Mouse (Mus musculus): Measurements from ENCODE around the gene Srsf10. TPM values are rescaled to one million over a fixed set of nuclear protein-coding genes. Genes with fewer than 3 reads are reported as not detected.

Gene Srsf10
- 10 to 100 TPM; 47.2 to 59.0 TPM for total RNA-seq (2021)
- long read RNA-seq, experiment 1, transcript Srsf10-204 (6 exons, 3,058 nt) = major isoform, 15 of 39 reads
- long read RNA-seq, experiment 1, transcript Srsf10-202 (6 exons, 3,055 nt) = minor isoform, 7 of 39 reads
- long read RNA-seq, experiment 1, transcript Srsf10-205 (6 exons, 3,754 nt) = minor isoform, 5 of 39 reads
- long read RNA-seq, experiment 1, partial matches to known transcripts = 1 of 39 reads
- long read RNA-seq, experiment 1, other reads (novel, unspliced or antisense) = 7 of 39 reads
- long read RNA-seq, experiment 2, transcript Srsf10-204 (6 exons, 3,058 nt) = major isoform, 8 of 24 reads
- long read RNA-seq, experiment 2, partial matches to known transcripts = 1 of 24 reads
- long read RNA-seq, experiment 2, other reads (novel, unspliced or antisense) = 7 of 24 reads

DNA sequence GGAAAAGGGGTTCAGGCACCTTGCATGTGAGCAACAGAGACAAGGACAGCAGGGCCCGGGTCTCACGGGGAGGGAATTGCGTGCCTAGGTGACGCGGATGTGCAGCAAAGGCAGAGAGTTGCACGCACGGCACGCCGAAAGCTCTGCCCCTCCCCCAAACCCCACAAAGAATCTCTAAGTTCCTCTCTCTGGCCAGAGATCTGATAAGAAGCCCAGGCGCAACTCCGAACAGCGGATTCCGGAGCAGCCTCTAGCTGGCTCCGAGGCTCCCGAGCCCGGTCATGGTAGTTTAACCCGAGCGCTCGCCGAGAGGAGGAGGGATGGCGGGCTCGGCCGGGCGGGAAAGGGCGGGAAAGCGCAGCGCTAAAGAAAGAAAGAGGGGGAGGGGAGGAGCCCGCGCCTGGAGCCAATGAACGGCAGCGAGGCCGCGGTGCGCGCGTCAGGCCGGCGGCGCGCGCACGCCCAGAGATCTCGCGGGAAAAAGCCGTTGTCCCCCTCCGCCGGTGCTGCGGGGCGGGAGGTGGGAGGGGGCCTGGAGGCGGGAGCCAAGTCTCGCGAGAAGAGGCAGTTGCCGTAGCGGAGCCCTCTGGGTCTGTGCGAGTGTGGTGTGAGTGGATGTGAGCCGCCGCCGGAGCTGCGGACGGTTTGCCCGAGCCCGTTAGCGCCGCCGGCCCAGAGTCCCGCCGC is at the start of gene Srsf10:
Srsf10 (plus strand) TSS at position 212 of the 687 bp plus-strand sequence.
- peak; percentile 96 for DNase-seq

DNA sequence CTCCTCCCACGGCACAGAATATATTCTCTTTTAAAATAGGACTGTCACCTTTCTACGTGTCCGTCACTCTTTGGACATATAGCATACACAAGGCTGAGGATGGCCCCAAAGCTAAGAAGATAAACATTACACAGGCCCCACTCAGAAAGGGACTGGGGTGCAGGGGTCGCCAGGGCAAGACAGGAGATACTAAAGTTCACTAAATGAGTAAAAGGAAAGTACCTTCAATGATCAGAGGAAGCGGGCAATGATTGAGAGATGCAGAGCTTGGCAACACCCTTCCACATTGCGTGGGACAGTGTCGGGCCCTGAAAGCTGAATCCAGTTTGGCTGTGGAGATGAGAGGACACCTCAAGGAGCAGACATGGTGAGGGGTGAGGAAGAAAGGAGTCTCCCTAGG is 40.7 kb upstream of the Srsf10 start:
- DNase-seq = no peak

DNA sequence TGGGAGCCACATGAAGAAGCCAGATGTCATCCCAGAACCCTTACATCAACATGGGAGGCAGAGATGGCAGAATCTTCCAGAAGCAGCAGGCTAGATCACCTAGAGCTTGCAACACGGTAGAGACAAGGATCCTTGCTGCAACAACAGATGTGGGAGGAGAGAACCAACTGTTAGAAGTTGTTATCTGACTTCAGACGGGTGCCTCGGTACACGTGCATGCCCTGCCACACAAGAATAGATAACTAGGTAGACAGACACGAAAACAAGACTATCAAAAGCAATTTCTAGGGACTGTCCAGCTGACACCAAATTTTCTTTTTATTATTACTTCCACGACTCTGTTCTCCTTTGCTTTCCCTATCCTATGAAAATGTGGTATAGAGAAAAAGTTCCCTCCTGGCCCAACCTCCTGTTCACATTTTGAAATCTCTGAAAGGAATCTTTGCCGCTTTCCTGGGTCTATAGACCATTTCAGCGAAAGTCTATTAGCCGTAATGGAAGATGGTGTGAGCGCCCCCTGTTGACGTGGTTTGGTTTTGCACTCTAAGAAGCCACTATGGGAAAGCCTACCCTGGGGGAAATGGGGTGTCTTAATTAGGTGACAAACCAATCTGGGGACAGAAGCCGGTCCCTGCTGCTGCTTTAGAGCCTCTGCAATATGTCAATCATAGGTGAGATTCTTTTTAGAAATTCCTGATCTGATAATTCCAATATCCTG is 38.5 kb upstream of the Srsf10 start:
- peak; percentile 43 for DNase-seq

GRCm38 (mm10) chr4:135818366-135818765 is 37.2 kb upstream of the Srsf10 start:
- DNase-seq = no peak

DNA sequence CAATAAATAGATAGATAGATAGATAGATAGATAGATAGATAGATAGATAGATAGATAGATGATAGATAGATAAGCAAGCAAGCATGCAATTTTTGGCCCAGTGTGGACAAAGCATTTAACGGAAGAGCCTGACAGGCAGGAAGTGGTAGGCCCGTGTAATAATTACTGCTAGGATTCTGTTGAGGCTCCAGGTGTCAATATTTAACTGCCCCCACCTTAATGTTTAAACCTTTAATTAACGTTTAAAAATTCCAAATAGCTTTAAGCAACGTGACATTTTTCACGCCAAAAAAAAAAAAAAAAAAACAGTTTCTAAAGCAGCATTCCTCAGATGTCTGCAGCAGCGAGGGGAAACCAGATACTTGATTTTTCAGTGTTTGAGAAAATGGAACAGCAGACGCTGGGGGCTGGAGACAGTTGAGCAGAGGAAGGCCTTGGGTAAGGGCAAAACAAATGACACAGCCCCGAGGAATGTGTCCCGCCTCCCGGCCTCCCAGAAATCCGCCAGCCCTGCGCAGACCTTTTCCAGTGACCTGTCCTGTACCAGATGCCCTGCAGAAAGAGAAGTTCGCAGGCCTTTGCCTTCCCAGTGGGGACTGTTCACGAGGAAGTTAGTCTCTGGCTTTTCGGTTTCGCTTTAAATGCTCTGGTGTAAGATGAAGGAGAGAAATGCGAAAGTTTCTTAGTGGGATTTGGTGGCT is 35.6 kb upstream of the Srsf10 start:
- peak; percentile 44 for DNase-seq

DNA sequence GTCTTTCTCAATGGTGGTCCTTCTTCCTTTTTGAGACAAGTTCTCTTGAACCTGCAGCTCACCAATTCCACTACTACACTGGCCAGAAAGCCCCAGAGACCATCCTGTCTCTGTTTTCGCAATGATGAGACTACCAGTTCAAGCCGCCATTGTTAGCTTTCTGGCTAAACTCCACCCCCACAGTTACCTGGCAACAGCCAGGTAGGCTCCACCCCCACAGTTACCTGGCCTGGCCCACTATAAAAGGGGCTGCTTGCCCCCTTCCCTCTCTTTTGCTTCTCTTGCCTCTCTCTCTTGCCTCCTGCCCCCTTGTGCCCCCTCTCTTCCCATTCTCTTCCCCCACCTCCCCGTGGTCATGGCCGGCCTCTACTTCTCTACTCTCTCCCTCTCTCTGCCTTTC is 33.8 kb upstream of the Srsf10 start:
- no peak for DNase-seq

DNA sequence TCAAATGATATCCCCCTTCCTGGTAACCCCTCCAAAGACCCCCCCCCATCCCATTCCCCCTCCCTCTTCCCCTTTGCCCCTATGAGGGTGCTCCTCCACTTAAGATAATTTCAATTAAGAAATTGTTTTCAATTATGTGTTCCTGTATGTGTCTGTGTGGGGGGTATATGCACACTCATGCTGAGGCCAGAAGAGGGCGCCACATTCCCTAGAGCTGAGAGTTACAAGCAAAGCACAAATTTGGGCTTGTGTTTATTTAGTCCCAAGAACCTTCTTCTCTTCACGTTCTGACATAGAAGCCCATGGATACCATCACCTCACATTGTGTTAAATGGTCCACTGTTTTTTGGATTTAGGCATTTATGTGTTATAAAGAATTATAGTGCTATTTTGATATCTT is 32.2 kb upstream of the Srsf10 start:
- peak; percentile 56 for DNase-seq

GRCm38 (mm10) chr4:135824254-135824653 is 31.3 kb upstream of the Srsf10 start:
- no peak for DNase-seq

DNA sequence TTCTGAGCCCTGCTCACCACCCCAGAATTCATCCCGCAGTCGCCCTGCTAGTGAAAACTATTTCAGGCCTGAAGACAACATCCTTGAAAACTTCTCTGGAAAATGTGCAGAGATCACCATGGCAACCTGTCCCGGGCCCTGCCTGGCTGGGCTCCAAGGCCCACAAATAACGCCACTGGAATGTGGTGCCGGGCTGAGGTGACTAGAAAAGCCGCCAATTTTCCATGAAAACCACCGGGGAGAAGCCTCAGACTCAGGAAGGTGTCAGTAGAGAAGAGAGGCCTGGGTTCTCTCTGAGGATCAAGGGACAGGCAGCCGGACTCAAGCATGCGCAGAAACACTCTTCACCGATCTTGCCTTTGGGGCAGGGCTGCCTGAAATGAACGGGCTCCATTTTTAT is 27.1 kb upstream of the Srsf10 start:
- DNase-seq = peak; percentile 74

GRCm38 (mm10) chr4:135832070-135832469 is 23.5 kb upstream of the Srsf10 start:
- DNase-seq = no peak

GRCm38 (mm10) chr4:135833301-135834123 is 22.0 kb upstream of the Srsf10 start:
- DNase-seq = no peak

DNA sequence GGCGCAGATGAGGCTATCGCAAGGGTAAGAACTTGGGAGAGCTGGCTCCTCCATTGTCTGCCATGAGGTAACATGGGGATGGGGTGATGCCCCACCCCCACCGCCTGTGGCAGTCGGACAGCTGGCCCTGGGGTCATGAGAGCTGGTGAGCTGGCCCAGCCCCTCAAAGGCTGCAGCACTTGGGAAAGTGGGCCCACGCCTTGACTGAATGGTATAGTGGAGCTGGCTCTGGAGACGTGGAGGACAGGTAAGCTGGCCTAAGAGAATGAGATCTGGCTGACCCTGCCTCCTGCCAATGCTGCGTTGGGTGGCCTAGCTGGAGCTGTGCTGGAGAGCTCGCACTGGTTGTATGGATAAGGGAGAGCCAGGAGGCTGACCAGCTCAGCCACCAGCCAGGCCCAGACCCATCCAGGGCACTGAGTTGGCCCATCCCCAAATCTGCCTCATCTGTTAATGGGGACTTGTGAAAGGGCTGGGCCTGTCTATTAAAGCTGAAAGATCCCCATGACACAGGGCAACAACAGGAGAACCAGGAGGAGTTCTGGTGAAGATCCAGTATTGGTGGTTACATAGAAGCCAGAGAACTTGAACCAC is 21.3 kb upstream of the Srsf10 start:
- no peak for DNase-seq

GRCm38 (mm10) chr4:135838925-135839292 is 16.6 kb upstream of the Srsf10 start:
- DNase-seq = no peak

DNA sequence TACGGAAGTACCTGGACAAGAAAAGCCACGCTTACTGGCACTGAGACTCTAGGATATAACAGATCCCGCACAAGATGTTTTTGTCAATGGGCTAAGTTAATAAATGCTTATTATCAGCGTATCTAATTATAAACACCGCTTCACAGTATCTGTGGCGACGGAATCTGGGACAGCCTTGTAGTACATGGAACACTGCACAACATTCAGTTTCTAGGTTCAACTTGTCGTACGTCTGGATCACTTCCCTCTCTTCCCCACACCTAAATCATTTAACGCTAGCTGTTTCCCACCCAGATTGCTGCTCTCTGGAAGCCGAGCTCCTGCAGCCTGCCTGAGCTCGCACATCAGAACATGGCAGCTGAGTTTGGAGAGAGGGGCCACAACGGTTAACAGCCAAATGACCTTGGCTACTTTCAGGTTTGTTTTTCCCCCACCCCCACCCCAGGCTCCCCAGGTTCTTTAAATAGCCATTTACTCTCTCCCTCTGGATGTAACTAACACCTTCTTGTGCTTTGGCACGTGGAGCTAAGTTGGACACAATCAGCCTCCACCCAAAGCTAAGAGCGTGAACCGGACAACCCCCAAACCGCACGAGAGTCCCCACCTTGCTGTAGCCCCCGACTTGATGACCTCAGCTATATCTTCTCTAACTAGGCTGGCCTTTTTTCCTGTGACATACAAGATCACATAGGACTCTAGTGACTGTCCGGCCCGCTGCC is 16.1 kb upstream of the Srsf10 start:
- DNase-seq = no peak

GRCm38 (mm10) chr4:135844400-135844799 is 11.1 kb upstream of the Srsf10 start:
- DNase-seq = no peak

GRCm38 (mm10) chr4:135847581-135847980 is 8.0 kb upstream of the Srsf10 start:
- no peak for DNase-seq

DNA sequence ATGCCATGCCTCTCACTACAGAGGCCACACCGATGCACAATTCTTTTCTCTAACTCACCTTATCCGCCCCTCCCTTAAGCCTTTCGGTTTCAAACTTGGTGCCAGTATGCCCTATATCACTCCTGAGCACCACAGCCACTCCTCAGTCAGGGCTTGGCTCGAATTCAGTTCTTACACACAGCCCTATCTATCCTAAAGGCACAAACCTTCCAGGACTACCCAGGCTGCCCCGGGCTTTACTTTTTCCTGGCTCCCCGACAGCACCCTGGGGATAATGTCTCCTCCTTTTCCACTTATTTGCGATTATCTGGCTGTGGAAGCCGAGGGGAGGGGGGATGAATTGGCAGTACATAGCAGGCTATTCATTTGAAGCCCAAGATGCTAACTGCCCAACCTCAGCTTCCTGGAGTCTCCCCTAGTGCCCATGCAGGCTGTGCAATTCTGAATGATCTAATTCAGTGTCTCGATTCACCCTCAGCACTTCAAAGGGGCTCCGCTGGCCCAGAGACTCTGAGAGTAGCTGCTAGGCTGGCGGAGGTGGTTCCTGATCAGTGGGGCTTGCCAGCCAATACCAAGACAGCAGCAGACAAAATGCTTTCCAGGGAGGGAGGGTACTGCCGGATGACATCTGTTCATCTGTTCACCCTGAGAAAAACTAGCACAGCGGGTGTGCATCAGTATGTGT is 5.0 kb upstream of the Srsf10 start:
- DNase-seq = no peak

DNA sequence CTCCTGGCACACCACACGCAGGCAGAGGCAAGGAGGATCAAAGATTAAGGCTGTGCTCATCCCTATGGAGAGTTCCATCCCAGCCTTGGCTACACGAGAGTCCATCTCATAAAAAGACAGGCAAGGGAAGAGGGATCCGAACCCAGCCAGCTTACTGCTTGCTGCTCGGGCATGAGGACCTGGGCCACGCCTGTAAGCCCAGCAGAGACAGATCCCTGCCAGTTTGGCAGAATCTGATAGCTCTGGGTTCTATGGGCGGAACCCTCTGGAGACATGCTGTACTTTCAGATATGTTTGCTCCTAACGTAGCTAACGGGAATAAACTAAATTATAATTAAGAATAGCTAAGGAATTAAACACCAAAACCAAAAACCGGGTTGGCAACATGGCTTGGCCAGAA is 3.6 kb upstream of the Srsf10 start:
- DNase-seq = no peak

DNA sequence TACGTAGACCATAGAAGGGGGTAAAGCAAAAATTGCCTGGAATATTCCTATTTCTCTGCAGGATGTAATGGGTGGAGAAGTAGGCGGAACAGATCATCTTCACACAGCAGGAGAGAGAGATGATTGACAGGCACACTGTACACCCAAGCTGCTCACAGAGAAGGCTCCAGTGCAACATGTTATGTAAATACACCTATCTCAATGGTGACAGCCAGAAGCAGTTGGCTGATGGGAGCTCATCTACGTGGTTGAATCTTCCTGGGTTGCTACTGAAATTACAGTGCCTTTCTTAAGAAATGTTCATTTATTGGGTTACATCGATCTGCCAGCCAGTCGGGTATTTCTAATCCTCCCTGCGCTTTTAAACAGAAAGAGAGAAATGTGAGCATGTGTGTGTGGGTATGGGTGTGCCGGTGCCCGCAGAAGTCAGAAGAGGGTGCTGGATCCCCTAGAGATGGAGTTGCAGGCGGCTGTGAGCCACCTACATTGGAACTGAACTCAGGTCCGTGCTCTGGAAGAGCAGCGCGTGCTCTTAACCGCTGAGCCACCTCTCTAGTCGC is 1.5 kb upstream of the Srsf10 start:
- no peak for DNase-seq

DNA sequence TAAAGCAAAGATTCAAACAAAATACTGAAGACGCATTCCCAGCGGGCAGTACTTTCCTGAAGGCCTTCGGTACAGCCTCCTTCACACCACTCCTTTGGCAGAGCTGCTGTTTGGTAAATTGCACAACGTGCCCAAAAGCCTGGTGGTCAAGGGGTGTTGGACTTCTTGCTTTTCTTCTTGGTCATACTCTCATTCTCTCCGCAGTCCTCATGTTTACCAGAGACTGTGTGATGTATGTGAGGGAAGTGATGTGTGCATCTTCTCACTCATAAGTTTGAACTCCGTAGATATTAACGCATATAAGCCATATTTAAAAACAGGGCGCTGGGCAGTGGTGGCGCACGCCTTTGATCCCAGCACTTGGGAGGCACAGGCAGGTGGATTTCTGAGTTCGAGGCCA is 917 bp upstream of the Srsf10 start:
- no peak for DNase-seq
